Mouse (Mus musculus): ENCODE measurements around the gene Raver1.

Gene Raver1

DNA sequence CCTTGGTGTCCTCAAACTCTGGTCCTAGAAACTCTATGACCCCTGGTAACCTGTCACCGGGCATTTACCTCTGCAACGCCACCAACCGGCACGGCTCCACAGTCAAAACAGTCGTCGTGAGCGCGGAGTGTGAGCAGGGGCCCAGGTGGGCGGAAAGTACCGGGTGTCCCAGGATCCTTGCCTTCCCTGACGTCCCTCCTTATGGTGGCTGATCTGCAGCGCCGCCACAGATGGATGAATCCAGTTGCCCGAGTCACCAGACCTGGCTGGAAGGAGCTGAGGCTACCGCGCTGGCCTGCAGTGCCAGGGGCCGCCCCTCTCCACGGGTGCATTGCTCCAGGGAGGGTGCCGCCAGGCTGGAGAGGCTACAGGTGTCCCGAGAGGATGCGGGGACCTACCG lies 55.1 kb downstream of the Raver1 start:
- no peak for DNase-seq

- DNase-seq, result no peak
These were observed 55.6 kb downstream of the Raver1 start for GRCm38 (mm10) chr9:21036161-21036560.

DNA sequence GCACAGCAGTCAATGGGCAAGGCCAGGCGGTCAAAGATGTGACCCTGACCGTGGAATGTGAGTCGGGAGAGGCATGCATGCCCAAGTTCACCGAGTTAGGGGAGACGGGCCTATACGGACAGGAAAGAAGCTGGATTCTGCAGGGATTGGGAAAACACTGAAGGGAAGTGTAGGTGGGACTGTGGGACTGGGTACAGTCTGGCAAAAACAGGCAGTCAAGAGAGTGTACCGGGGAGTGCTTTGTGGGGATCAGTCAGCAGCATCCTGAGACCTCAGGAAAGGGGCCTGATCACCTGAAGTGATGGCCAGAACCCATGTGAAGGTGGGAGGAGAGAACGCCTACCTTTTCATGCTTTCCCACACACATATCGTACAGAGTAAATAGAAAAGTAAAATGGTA lies 56.2 kb downstream of the Raver1 start:
- DNase-seq, result no peak

DNA sequence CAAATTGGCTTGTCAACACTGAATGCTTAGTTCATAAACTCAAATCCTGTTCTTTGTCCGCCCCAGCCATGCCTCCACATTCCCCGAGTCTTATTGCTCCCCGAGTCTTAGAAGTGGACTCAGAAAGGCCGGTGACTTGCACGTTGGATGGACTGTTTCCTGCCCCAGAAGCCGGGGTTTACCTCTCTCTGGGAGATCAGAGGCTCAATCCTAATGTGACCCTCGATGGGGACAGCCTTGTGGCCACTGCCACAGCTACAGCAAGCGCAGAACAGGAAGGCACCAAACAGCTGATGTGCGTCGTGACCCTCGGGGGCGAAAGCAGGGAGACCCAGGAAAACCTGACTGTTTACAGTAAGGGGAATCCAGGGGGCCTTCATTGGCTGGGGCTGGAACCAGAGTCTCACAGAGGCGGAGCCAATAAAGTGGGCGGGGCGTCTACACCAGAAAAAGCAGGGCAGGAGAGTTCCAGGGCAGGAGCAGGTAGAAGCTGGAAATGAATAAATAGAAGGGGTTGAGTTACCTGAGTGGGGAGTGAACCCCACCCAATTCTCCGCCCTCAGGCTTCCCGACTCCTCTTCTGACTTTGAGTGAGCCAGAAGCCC lies 57.2 kb downstream of the Raver1 start:
- DNase-seq, result no peak

GRCm38 (mm10) chr9:21033136-21033535 lies 58.7 kb downstream of the Raver1 start:
- peak; percentile 77 to 89 for DNase-seq

GRCm38 (mm10) chr9:21032491-21032890 lies 59.3 kb downstream of the Raver1 start:
- no peak for DNase-seq

DNA sequence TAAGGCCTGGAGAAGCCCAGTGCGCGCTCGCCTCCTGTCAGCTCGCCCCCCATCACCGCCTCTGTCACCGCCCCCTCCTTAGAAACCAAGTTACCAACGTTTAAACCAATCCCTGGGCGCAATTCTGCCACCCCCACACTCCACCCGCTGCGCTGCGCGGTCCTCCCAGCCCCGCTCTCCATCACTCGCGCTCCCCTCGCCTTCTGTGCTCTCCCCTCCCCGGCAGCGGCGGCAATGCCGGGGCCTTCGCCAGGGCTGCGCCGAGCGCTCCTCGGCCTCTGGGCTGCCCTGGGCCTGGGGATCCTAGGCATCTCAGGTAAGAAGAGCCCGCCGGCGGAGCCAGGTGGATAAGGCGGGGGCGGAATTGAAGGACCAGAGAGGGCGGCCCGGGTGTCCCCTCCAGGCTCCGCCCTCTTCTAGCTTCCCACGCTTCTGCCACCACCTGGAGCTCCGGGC lies 59.9 kb downstream of the Raver1 start, which contains the start of gene Icam5:
Gene Icam5, plus strand, starts transcription at position 178 of the 456 bp plus-strand sequence.
- peak; percentile 34 to 36 for DNase-seq

GRCm38 (mm10) chr9:21031251-21031895 lies 60.4 kb downstream of the Raver1 start:
- peak; percentile 55 to 68 for DNase-seq

- DNase-seq, result peak; percentile 86 to 87
These were observed 61.0 kb downstream of the Raver1 start for GRCm38 (mm10) chr9:21030781-21031250.

GRCm38 (mm10) chr9:21030055-21030600 lies 61.7 kb downstream of the Raver1 start:
- DNase-seq, result peak in 1 of 2 experiments; percentile 38

- peak; percentile 64 to 83 for DNase-seq
These were observed 62.3 kb downstream of the Raver1 start, which contains the start of gene Icam4 for GRCm38 (mm10) chr9:21029291-21030054. TSS of gene Icam4 (plus strand) at chr9:21029373.

GRCm38 (mm10) chr9:21028560-21029110 lies 63.2 kb downstream of the Raver1 start:
- no peak for DNase-seq

DNA sequence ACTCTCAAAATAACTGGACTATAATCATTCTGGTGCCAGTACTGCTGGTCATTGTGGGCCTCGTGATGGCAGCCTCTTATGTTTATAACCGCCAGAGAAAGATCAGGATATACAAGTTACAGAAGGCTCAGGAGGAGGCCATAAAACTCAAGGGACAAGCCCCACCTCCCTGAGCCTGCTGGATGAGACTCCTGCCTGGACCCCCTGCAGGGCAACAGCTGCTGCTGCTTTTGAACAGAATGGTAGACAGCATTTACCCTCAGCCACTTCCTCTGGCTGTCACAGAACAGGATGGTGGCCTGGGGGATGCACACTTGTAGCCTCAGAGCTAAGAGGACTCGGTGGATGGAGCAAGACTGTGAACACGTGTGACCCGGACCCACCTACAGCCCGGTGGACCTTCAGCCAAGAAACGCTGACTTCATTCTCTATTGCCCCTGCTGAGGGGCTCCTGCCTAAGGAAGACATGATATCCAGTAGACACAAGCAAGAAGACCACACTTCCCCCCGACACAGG lies 64.0 kb downstream of the Raver1 start:
- no peak for DNase-seq

- no peak for DNase-seq
These were observed 65.0 kb downstream of the Raver1 start for GRCm38 (mm10) chr9:21026849-21027248.

- no peak for DNase-seq
These were observed 66.5 kb downstream of the Raver1 start for GRCm38 (mm10) chr9:21025258-21025810.

Data from spleen, adult 18-20 months (tissue).